Mouse (Mus musculus) heart, postnatal 0 days (tissue): ENCODE results near the gene Lrrc7. TPM values are rescaled to one million over a fixed set of nuclear protein-coding genes. Genes with fewer than 3 reads are reported as not detected.

Experiments
- ATAC-seq: fragments of 200-750 bp; cut with Nextera tagmentation; 2 replicates; pipeline ENCODE4 v1.8.0; 2017; ENCODE audit warnings: low read depth, moderate number of reproducible peaks, moderate library complexity; ENCODE audit not compliant: insufficient read depth
- DNase-seq: peaks from one replicate; pipeline ENCODE4 v3.0.0-alpha.2; 2016; ENCODE audit warnings: low spot score
- H3K27ac ChIP-seq: fragments of 300-500 bp; sonication (generic); 2 replicates; pipeline ENCODE4 v1.5.1; 2014; ENCODE audit warnings: low read depth, mild to moderate bottlenecking
- H3K27me3 ChIP-seq: fragments of 300-500 bp; sonication (generic); 2 replicates; pipeline ENCODE4 v1.6.1; 2014; ENCODE audit warnings: low read length, mixed read lengths; ENCODE audit not compliant: control insufficient read depth, insufficient read depth
- H3K36me3 ChIP-seq: fragments of 300-500 bp; sonication (generic); replicated peaks from 2 replicates; pipeline ENCODE4 v1.6.1; 2014; ENCODE audit warnings: low read length, mixed read lengths; ENCODE audit not compliant: control insufficient read depth, insufficient read depth
- H3K4me1 ChIP-seq: fragments of 300-500 bp; sonication (generic); 2 replicates; pipeline ENCODE4 v1.6.1; 2014; ENCODE audit warnings: antibody characterized with exemption; ENCODE audit not compliant: control insufficient read depth, insufficient read depth
- H3K4me2 ChIP-seq: fragments of 300-500 bp; sonication (generic); 2 replicates; pipeline ENCODE4 v1.6.1; 2014; ENCODE audit warnings: low read depth, mild to moderate bottlenecking, low read length, moderate library complexity
- H3K4me3 ChIP-seq: fragments of 300-500 bp; sonication (generic); 2 replicates; pipeline ENCODE4 v1.5.1; 2014; ENCODE audit warnings: low read depth, low read length
- H3K9ac ChIP-seq: fragments of 300-500 bp; sonication (generic); replicated peaks from 2 replicates; pipeline ENCODE4 v1.6.1; 2014; ENCODE audit warnings: low read depth, low read length, mixed read lengths
- H3K9me3 ChIP-seq: fragments of 300-500 bp; sonication (generic); replicated peaks from 2 replicates; pipeline ENCODE4 v1.6.1; 2016; ENCODE audit warnings: low read length; ENCODE audit not compliant: control insufficient read depth
- CTCF ChIP-seq: IDR thresholded peaks from 2 replicates; pipeline ENCODE4 v1.5.1; 2016; ENCODE audit warnings: antibody characterized with exemption, control low read depth, low read depth
- EP300 ChIP-seq: IDR thresholded peaks from 2 replicates; pipeline ENCODE4 v1.6.1; 2016; ENCODE audit warnings: antibody characterized with exemption, low read depth
- WGBS: fragments of 180-500 bp; shearing (Covaris S2); extraction: QIAGEN DNeasy Blood & Tissue Kit; methylation state at CpG from one replicate; pipeline ENCODE4 v1.1.7; 2014; 5-methylcytosine and 5-hydroxymethylcytosine counted together
- polyA plus RNA-seq: library from polyadenylated mRNA; unstranded; fragments of >200 nt; fragmentation: Nextera tagmentation; extraction: Ambion mirVana; gene quantifications from 2 replicates; pipeline ENCODE4 v1.2.1, GENCODE M21; 2015
- total RNA-seq: library from RNA; depleted of rRNA; stranded (reverse); fragments of >200 nt; gene quantifications from 2 replicates; pipeline ENCODE4 v1.2.3, GENCODE M21; 2014; ENCODE audit warnings: low replicate concordance

Gene Lrrc7
- total and polyA plus RNA-seq, 2 experiments from 2014 or later, result 0.03 to 0.04 TPM

DNA sequence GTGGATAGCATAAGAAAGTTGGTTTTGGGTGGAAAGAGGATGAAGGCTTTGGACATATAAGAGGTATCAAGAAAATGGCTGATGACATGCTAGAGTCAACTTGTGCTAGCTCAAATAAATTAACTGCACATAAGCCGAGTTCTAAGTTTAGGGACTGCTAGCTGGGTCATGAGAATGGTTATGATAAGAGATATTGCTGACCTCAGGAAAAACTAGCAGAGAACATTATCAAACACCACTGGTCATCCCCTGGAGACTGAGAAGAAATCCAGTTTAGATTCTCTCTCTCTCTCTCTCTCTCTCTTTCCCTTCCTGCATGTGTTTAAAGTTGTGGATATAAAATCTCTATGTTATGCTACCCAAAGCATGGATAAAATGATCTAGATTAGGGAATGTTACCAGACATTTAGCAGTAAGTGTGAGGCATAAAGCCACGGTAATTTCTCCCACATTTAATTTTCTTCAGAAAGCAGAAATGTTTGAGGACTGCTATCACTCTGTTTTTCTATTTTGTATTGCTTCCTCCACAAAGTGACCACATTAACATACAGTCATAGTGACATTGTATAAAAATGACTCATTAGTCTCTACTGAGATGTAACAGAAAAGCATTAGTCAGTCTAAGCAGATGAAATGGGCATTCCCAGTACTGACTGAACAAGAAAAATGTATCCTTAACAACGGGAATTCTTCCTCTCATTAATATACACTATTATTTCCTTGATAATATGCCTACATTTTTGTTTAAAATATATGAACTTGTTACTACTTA, 406.3 kb downstream of the Lrrc7 start:
- ATAC-seq, result no peak
- H3K27ac ChIP-seq, result no peak overlapping the region
- H3K9me3 ChIP-seq, result no peaks in the 10 kb centered on the region
- no peak overlapping the region for H3K4me2 ChIP-seq
- no peak for TF ChIP-seq CTCF
- no peak for TF ChIP-seq EP300
- H3K4me3 ChIP-seq, result no peak overlapping the region
- WGBS, result 61% methylated on average over 3 of the region's 3 CpGs
- no peak overlapping the region for H3K9ac ChIP-seq
- no peak for DNase-seq
- no peaks in the 10 kb centered on the region for H3K36me3 ChIP-seq
- H3K4me1 ChIP-seq, result no peaks in the 10 kb centered on the region
- H3K27me3 ChIP-seq, result no peaks in the 10 kb centered on the region

DNA sequence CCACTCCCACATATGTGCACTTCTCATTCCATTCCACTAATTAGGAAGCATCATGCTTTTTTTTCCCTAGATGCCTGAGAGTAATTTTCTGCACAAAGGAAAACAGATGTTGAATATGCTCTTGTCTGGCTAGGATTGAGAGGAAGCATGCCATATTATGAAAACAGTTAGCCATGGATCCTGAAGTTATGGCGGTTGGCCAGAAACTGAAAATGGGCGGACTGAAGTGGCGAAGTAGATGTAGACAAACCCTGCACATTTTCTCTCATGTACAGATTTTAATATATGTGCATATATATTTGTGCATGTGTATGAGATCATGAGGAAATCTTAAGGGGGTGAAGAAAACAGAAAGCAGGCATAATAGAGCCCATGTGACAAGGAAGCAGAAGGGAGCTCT, 407.9 kb downstream of the Lrrc7 start:
- no peak overlapping the region for H3K9ac ChIP-seq
- 78% methylated on average over 3 of the region's 3 CpGs for WGBS
- no peaks in the 10 kb centered on the region for H3K36me3 ChIP-seq
- H3K27me3 ChIP-seq, result no peaks in the 10 kb centered on the region
- no peaks in the 10 kb centered on the region for H3K4me1 ChIP-seq
- ATAC-seq, result no peak
- TF ChIP-seq CTCF (no peak), EP300 (no peak)
- DNase-seq, result no peak
- no peak overlapping the region for H3K4me2 ChIP-seq
- no peak overlapping the region for H3K4me3 ChIP-seq
- no peaks in the 10 kb centered on the region for H3K9me3 ChIP-seq
- no peak overlapping the region for H3K27ac ChIP-seq

- 74% methylated on average over 1 of the region's 1 CpGs for WGBS
- Histone ChIP-seq H3K4me1 (no peaks in the 10 kb centered on the region), H3K4me3 (no peak overlapping the region), H3K36me3 (no peaks in the 10 kb centered on the region), H3K27ac (no peak overlapping the region), H3K4me2 (no peak overlapping the region), H3K9ac (no peak overlapping the region), H3K9me3 (no peaks in the 10 kb centered on the region), H3K27me3 (no peaks in the 10 kb centered on the region)
- no peak for ATAC-seq
- no peak for TF ChIP-seq CTCF
- no peak for TF ChIP-seq EP300
- no peak for DNase-seq
Measured at GRCm38 (mm10) chr3:158148998-158149397, 413.0 kb downstream of the Lrrc7 start.

DNA sequence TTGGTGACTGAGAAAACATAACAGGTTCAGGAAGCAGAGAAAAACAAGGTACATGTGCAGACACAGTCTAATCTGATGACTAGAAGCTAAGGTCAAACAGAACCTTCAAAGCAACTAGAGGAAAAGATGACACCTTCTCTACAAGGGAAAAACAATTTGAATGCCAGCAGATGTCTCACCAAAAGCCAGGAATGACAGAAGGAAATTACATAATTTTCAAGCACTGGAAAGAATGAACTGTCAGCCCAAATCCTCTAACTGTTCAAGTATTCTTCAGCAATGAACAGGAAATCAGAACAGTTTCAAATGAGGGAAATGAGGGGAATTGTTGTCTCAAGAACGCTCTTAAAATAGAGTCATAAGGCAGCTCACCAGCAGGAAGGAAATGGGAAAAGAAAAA, 421.4 kb downstream of the Lrrc7 start:
- no peak overlapping the region for H3K4me3 ChIP-seq
- WGBS, result 43% methylated on average over 1 of the region's 1 CpGs
- no peaks in the 10 kb centered on the region for H3K36me3 ChIP-seq
- no peaks in the 10 kb centered on the region for H3K4me1 ChIP-seq
- TF ChIP-seq EP300, result no peak
- TF ChIP-seq CTCF, result no peak
- DNase-seq (no peak), ATAC-seq (no peak)
- no peaks in the 10 kb centered on the region for H3K27me3 ChIP-seq
- no peak overlapping the region for H3K4me2 ChIP-seq
- H3K9ac ChIP-seq, result no peak overlapping the region
- no peaks in the 10 kb centered on the region for H3K9me3 ChIP-seq
- no peak overlapping the region for H3K27ac ChIP-seq

DNA sequence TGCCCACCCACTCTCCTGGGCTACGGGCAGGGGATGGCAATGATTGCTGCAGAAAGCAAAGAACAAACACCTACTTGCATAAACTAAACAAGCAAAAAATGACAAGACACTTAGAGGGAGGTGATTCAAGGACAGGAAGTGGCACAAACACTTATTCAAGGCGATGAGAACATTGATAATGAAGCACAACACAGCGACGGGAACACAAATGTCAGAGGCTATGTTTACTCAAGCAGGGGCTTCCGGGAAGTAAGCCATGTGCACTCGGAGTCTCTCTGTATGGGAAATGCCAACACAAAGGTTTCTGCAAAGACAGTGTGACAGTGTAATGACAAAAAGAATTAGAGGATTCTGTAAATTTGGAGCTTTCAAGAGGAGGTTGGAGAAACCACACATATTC, 424.2 kb downstream of the Lrrc7 start:
- Histone ChIP-seq H3K27ac (no peak overlapping the region), H3K4me3 (no peak overlapping the region)

DNA sequence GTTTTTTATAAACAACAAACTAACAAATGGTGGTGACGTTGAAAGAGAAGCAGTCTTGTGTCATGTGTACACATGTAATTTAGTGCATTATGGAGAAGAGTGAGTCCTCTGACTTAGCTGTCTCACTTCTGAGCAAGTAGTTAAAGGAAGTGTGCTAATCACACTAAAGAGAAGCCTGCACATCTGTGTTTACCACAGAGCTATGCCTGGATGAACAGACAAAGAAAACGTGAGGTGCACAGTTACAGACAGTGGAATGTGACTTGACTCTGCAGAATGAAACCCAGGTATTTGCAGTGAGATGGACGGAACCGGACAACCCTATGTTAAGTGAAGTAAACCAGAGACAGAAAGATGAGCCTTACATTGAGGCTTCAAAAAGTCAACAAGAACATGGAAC, 430.3 kb downstream of the Lrrc7 start:
- H3K27ac ChIP-seq, result no peak overlapping the region
- H3K4me1 ChIP-seq, result no peaks in the 10 kb centered on the region
- DNase-seq, result no peak
- H3K27me3 ChIP-seq, result no peaks in the 10 kb centered on the region
- no peak overlapping the region for H3K9ac ChIP-seq
- WGBS, result 67% methylated on average over 4 of the region's 4 CpGs
- no peak for TF ChIP-seq CTCF
- TF ChIP-seq EP300, result no peak
- ATAC-seq, result no peak
- no peaks in the 10 kb centered on the region for H3K36me3 ChIP-seq
- no peak overlapping the region for H3K4me2 ChIP-seq
- no peaks in the 10 kb centered on the region for H3K9me3 ChIP-seq
- H3K4me3 ChIP-seq, result no peak overlapping the region

More for the DNA sequence above, 424.2 kb downstream of the Lrrc7 start:
- 46% methylated on average over 6 of the region's 6 CpGs for WGBS
- Histone ChIP-seq H3K9me3 (no peaks in the 10 kb centered on the region), H3K4me1 (no peaks in the 10 kb centered on the region), H3K9ac (no peak overlapping the region), H3K27me3 (no peaks in the 10 kb centered on the region), H3K4me2 (no peak overlapping the region), H3K36me3 (no peaks in the 10 kb centered on the region)
- DNase-seq (no peak), ATAC-seq (no peak)
- TF ChIP-seq CTCF, result no peak
- no peak for TF ChIP-seq EP300
